Mouse (Mus musculus): ENCODE measurements at regions not wholly inside any gene's neighbourhood (a gene's known extent, or its start where the extent isn't known, plus 50 kb on each side); places are given as distances from the start of the nearest gene placed in this dataset.

DNA sequence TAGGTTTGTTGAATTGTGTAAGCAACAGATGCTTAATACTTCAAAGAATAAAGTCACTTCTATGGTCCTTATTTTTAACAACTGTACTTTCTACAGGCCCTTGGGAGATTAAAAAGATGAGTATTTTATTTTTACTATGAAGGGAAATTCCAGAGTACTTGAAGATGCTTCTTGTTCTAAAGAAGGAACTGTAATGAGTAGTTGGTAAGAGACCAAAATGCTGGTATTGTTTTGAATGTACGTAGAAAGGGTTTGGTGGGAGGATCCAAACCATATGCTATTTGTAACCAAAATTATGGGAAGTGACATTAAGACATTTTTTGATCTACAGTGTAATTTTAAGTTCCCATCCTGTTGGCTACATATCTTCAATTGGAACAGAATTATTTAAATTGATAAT is 560.5 kb downstream of the Hsfy2 start:
- TF ChIP-seq CTCF (IDR thresholded peaks at IDR 0.05; ENCODE audit: low read depth) (no peak), EP300 (IDR thresholded peaks at IDR 0.05; ENCODE audit: low read depth) (no peak)
